Mouse (Mus musculus): ENCODE results near the gene Polr2m.

- TF ChIP-seq CTCF (IDR thresholded peaks at IDR 0.05; ENCODE audit: insufficient read depth, low read depth, low read length), result no peak
- TF ChIP-seq POLR2A (IDR thresholded peaks at IDR 0.05; ENCODE audit: insufficient read depth, low read depth, low read length), result no peak
Observed at GRCm38 (mm10) chr9:71519836-71520235, 34.1 kb upstream of the Polr2m start.

Data from olfactory bulb, adult 2 months (tissue).